Mouse (Mus musculus): ENCODE data around the gene Pcp4. TPM values are rescaled to one million over a fixed set of nuclear protein-coding genes. Genes with fewer than 3 reads are reported as not detected.
A peak's percentile ranks its signal among the peaks of the same experiment; 100 is the strongest.
"Not testable (repeated sequence)": the region's sequence is repeated elsewhere in the genome, so short reads cannot be mapped to it uniquely, and the experiment has no call there.

Gene Pcp4
- polyA plus RNA-seq (2015; fragmentation: Nextera tagmentation; extraction: Ambion mirVana) = 446 and 482 TPM in 2 replicates

DNA sequence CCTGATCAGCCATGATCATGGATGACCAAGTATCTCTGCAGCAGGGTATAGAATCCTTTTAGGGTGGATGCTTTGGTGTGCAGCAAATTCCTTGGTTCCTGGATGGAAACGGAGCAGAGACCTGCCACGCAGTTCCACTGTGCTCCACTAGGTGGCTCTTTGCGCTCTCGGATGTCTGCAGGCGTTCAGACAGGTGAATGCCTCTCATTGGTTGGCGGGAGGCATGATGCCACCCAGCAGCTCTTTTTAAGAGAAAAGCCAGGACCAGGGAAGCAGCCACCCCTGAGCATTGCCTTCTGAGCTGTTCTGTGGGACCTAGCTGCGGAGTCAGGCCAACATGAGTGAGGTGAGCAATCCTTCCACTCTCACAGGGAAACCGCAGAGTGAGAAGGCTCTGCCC, at the start of gene Pcp4:
TSS of gene Pcp4 (plus strand) at position 162 of the 400 bp plus-strand sequence.
- H3K4me2 ChIP-seq = peak within 1 kb of the TSS; percentile 51
- no peaks in the 10 kb centered on the region for H3K27me3 ChIP-seq (replicated peaks)
- peak within 1 kb of the TSS; percentile 40 for H3K4me3 ChIP-seq (replicated peaks)
- peaks cover 27% of the 10 kb centered on the region for H3K4me1 ChIP-seq
- WGBS = 9% methylated on average over 8 of the region's 8 CpGs
- no peaks in the 10 kb centered on the region for H3K9me3 ChIP-seq (replicated peaks)
- H3K9ac ChIP-seq (replicated peaks) = peak within 1 kb of the TSS; percentile 42
- H3K36me3 ChIP-seq = no peaks in the 10 kb centered on the region
- ATAC-seq (ENCODE audit: low FRiP score) = peak; percentile 89
- H3K27ac ChIP-seq (replicated peaks) = peak within 1 kb of the TSS; percentile 56

DNA sequence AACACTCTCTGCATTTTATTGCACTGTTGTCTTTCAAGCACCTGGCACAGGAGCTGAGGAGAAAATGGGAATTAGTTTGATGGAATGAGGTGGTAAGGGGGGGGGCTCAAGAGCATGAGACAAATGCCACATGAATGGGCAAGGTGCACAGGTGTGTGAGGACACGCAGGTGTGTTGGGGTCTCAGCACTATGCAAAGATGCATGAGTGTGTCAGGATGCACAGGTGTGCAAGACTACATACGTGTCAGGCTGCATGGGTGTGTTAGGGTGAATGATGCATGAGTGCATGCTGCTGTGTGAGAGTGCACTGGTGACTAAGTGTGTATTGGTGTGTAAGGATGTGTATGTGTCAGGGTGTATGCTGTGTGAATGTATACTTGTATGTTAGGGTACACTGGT, 42.4 kb upstream of the Pcp4 start:
- Histone ChIP-seq H3K4me1 (no peaks in the 10 kb centered on the region), H3K9me3 (replicated peaks) (no peaks in the 10 kb centered on the region), H3K27ac (replicated peaks) (no peak overlapping the region), H3K4me2 (no peak overlapping the region), H3K27me3 (replicated peaks) (no peaks in the 10 kb centered on the region), H3K4me3 (replicated peaks) (no peak overlapping the region), H3K9ac (replicated peaks) (no peak overlapping the region), H3K36me3 (no peaks in the 10 kb centered on the region)
- no peak for ATAC-seq (ENCODE audit: low FRiP score)
- 90% methylated on average over 2 of the region's 2 CpGs for WGBS

DNA sequence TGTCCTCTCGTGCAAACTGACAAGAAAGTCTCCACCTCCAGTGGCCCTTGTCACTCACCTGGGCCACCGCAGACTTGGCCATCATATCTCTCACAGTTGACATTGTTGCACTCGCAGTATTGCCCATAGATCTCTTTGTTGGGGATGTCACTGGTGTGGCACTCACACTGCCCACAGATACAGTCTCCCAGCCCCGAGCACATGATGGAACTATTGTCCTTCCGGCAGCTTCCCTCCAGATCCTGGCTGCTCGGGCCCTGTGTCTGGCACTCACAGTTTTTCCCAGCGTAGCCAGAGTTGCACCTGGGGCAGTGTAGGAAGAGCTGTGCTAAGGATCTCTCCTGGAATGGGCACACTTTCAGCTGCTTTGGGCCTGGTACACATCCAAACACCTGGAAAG, 40.7 kb upstream of the Pcp4 start:
- H3K27ac ChIP-seq (replicated peaks) = no peak overlapping the region
- H3K4me2 ChIP-seq = no peak overlapping the region
- H3K36me3 ChIP-seq = no peaks in the 10 kb centered on the region
- H3K27me3 ChIP-seq (replicated peaks) = no peaks in the 10 kb centered on the region
- no peaks in the 10 kb centered on the region for H3K4me1 ChIP-seq
- H3K4me3 ChIP-seq (replicated peaks) = no peak overlapping the region
- no peak overlapping the region for H3K9ac ChIP-seq (replicated peaks)
- 88% methylated on average over 7 of the region's 7 CpGs for WGBS
- no peaks in the 10 kb centered on the region for H3K9me3 ChIP-seq (replicated peaks)
- no peak for ATAC-seq (ENCODE audit: low FRiP score)

DNA sequence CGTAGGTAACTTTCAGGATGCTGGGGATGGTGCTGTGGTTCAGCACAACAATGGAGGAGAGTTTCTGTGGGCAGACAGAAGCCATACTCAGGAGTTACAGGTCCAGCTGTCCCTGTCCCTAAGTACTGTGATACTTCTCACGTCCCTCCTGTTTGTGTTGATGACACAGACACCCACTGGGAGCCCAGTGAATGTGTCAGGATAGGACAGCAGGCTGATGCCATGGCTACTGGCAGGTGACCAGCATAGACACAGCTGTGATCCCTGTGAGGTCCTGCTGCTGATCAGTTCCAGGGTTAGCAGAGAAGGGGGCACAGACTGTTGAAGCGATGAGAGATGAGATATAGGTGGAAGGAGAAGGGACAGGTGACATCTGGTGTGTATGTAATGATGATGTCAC, 38.4 kb upstream of the Pcp4 start:
- WGBS = 77% methylated on average over 3 of the region's 3 CpGs
- no peak overlapping the region for H3K4me2 ChIP-seq
- no peaks in the 10 kb centered on the region for H3K27me3 ChIP-seq (replicated peaks)
- no peaks in the 10 kb centered on the region for H3K36me3 ChIP-seq
- no peak overlapping the region for H3K27ac ChIP-seq (replicated peaks)
- no peak for ATAC-seq (ENCODE audit: low FRiP score)
- H3K4me3 ChIP-seq (replicated peaks) = no peak overlapping the region
- H3K9ac ChIP-seq (replicated peaks) = no peak overlapping the region
- no peaks in the 10 kb centered on the region for H3K9me3 ChIP-seq (replicated peaks)
- H3K4me1 ChIP-seq = no peaks in the 10 kb centered on the region

DNA sequence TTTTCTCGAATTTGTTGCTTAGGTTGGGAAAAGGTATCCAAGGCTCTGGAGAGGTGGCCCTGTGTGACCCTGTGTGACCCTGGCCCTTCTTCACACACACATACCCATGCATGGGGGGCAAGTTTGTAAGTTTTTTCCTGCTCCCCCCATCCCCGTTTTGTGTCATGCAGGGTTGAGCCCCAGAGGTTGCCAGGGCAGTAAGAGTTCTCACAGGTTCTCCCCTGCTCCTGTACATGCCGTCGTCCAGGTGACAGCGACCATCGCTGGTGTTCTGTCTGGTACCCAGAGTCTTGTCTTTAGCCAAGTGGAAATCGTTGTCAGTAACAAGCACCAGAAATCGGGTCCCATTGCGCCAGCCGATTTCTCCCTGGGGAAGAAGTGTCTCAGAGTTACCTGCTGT, 34.1 kb upstream of the Pcp4 start:
- no peak overlapping the region for H3K4me3 ChIP-seq (replicated peaks)
- no peaks in the 10 kb centered on the region for H3K36me3 ChIP-seq
- no peak overlapping the region for H3K9ac ChIP-seq (replicated peaks)
- no peaks in the 10 kb centered on the region for H3K9me3 ChIP-seq (replicated peaks)
- H3K27me3 ChIP-seq (replicated peaks) = no peaks in the 10 kb centered on the region
- H3K4me2 ChIP-seq = no peak overlapping the region
- no peaks in the 10 kb centered on the region for H3K4me1 ChIP-seq
- ATAC-seq (ENCODE audit: low FRiP score) = no peak
- no peak overlapping the region for H3K27ac ChIP-seq (replicated peaks)
- 84% methylated on average over 10 of the region's 10 CpGs for WGBS

DNA sequence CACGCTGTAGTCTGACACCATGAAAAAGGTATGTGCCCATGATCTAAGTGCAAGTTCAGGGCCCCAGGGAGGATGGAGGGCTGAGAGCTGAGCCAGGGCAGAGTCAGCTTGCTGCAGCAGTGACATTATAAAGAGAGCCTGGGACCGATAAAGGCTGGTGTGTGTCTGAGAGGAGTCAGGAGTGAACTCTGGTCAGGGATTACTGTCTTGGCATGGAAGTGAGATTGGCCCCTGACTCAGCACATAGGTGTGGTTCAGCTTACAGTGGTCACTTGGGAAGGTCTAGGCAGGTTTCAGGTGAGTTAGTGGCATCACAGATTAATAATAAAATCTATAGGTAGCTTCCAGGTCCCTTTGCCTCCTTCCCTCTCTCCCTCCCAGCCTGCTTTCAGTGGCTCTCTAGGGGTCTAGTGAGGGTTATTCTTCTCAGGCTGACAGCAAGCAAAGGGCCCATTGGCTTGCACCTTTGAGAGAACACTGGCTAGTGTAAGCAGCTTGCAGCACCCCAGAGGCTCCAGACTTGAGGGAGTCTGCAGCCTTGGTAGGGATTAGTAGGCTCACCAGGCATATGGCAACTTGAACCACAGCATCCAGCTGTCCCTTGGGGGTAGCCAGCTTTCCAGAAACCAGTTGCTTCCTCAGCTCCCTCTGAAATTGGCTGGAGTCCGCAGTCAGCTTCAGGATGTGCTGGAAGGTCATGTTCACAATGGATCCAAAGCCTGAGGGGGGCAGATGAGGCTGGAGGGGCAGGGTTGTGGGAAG, 33.2 kb upstream of the Pcp4 start:
- Histone ChIP-seq H3K27ac (replicated peaks) (no peak overlapping the region), H3K4me2 (no peak overlapping the region), H3K9me3 (replicated peaks) (no peaks in the 10 kb centered on the region), H3K36me3 (no peaks in the 10 kb centered on the region), H3K27me3 (replicated peaks) (no peaks in the 10 kb centered on the region), H3K4me1 (no peaks in the 10 kb centered on the region), H3K4me3 (replicated peaks) (no peak overlapping the region), H3K9ac (replicated peaks) (no peak overlapping the region)
- WGBS = 81% methylated on average over 3 of the region's 3 CpGs
- no peak for ATAC-seq (ENCODE audit: low FRiP score)

DNA sequence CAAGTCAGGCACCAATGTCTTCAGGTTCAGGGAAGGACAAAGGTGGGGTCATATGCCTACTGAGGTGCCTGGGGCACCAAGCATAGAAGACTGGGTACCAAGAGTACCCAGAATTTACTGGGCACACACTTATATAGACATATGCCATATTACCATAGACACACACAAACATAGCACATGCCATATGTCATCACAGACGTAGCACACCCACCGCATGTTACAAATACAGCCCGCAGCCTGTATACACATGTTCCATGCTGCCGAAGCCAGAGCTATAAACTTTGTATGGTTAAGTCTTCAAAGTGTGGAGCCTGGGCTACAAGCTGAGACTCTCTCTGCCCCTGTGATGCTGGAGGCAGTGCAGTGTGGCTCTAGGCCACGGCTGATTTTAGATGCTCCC, 28.5 kb upstream of the Pcp4 start:
- Histone ChIP-seq H3K9ac (replicated peaks) (no peak overlapping the region), H3K4me2 (no peak overlapping the region), H3K36me3 (no peaks in the 10 kb centered on the region), H3K9me3 (replicated peaks) (no peaks in the 10 kb centered on the region), H3K27me3 (replicated peaks) (no peaks in the 10 kb centered on the region), H3K27ac (replicated peaks) (no peak overlapping the region), H3K4me1 (no peaks in the 10 kb centered on the region), H3K4me3 (replicated peaks) (no peak overlapping the region)
- WGBS = 94% methylated on average over 5 of the region's 5 CpGs
- ATAC-seq (ENCODE audit: low FRiP score) = no peak

DNA sequence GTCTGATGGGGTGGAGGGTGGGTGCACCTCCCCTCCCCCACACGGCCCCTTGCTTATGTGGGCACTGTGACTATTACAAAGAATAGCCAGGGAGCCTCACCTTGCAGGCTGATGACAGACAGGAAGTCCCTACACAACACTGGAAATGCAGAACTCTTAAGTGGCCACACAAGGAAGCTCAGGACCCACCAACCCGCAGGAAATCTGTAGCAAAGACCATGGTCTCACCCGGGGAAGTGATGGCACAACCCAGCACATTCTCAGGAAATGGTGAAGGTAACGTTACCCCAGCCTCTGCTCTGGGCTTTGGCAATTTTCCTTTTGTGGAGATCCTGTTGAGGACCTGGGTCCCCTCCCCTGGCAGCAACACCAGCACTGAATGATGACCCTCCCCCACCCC, 27.7 kb upstream of the Pcp4 start:
- Histone ChIP-seq H3K4me1 (no peaks in the 10 kb centered on the region), H3K27ac (replicated peaks) (no peak overlapping the region), H3K9me3 (replicated peaks) (no peaks in the 10 kb centered on the region), H3K4me3 (replicated peaks) (no peak overlapping the region), H3K9ac (replicated peaks) (no peak overlapping the region), H3K27me3 (replicated peaks) (no peaks in the 10 kb centered on the region), H3K4me2 (no peak overlapping the region), H3K36me3 (no peaks in the 10 kb centered on the region)
- WGBS = 78% methylated on average over 4 of the region's 4 CpGs
- no peak for ATAC-seq (ENCODE audit: low FRiP score)

DNA sequence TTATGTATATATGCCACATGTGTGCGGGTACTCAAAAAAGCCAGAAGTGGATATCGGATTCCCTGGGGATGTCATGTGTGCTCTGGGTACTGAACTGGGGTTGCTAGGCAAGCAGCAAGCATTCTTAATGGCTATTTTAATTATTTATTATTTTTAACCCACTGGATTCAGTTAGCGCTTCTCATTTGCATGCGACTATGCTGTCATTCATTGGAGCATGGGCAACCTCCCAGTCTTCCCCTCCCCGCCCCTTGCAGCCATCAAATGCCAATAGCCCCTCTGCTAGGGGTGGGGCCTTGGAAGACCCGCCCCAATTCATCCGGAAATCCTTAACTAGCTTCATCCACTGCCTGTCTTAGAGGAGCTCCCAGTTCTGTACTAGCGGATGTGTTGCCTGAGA, 26.5 kb upstream of the Pcp4 start:
- Histone ChIP-seq H3K4me1 (no peaks in the 10 kb centered on the region), H3K27ac (replicated peaks) (no peak overlapping the region), H3K4me2 (no peak overlapping the region), H3K27me3 (replicated peaks) (no peaks in the 10 kb centered on the region), H3K9me3 (replicated peaks) (no peaks in the 10 kb centered on the region), H3K4me3 (replicated peaks) (no peak overlapping the region), H3K9ac (replicated peaks) (no peak overlapping the region), H3K36me3 (no peaks in the 10 kb centered on the region)
- no peak for ATAC-seq (ENCODE audit: low FRiP score)
- 69% methylated on average over 8 of the region's 8 CpGs for WGBS

DNA sequence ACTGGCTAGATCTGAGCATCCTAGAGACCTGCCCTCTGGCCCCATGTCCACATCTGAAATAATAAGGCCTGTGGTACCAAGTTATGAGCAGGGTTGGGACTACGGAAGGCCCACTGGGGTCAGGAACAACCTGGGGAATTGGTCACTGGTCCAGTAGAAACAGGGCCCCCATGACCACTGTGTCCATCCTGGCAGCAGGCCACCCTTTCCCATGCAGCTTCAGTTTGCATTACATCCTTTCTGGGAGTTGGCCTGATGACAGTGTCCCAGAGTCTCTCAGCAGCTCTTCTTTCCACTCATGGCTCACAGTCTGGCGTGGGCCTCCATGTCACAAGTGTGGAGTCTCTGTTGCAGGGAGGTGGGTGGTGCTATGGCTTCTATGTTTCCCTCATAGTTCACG, 25.6 kb upstream of the Pcp4 start:
- ATAC-seq (ENCODE audit: low FRiP score) = no peak
- Histone ChIP-seq H3K27me3 (replicated peaks) (no peaks in the 10 kb centered on the region), H3K4me1 (no peaks in the 10 kb centered on the region), H3K9ac (replicated peaks) (no peak overlapping the region), H3K9me3 (replicated peaks) (no peaks in the 10 kb centered on the region), H3K4me2 (no peak overlapping the region), H3K27ac (replicated peaks) (no peak overlapping the region), H3K4me3 (replicated peaks) (no peak overlapping the region), H3K36me3 (no peaks in the 10 kb centered on the region)
- WGBS = 83% methylated on average over 3 of the region's 3 CpGs

DNA sequence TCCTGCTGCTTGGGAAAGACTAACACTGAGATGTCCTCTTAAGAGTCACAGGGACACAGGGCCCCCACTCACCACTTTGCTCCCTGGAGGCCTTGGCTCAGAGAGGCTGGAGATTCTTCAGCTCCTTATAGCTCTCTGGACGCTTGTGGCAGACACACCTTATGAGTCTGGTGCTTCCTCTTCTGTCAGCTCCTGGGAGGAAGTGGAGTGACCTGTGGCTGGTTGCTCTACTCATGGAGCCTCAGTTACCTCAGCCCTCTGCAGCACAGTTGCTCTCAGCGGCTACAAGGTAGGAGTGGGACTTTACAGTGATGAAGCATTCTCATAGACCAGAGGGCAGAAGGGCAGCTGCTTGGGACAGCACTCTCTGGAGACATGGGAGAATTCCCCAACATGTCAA, 23.9 kb upstream of the Pcp4 start, which contains the start of gene Itgb2l:
TSS of gene Itgb2l (minus strand) at position 152 of the 400 bp plus-strand sequence.
- no peak within 1 kb of the TSS for H3K4me2 ChIP-seq
- ATAC-seq (ENCODE audit: low FRiP score) = no peak
- H3K27me3 ChIP-seq (replicated peaks) = no peaks in the 10 kb centered on the region
- 87% methylated on average over 2 of the region's 2 CpGs for WGBS
- H3K4me1 ChIP-seq = no peaks in the 10 kb centered on the region
- H3K9ac ChIP-seq (replicated peaks) = no peak within 1 kb of the TSS
- H3K4me3 ChIP-seq (replicated peaks) = no peak within 1 kb of the TSS
- H3K36me3 ChIP-seq = no peaks in the 10 kb centered on the region
- H3K9me3 ChIP-seq (replicated peaks) = no peaks in the 10 kb centered on the region
- H3K27ac ChIP-seq (replicated peaks) = no peak within 1 kb of the TSS

DNA sequence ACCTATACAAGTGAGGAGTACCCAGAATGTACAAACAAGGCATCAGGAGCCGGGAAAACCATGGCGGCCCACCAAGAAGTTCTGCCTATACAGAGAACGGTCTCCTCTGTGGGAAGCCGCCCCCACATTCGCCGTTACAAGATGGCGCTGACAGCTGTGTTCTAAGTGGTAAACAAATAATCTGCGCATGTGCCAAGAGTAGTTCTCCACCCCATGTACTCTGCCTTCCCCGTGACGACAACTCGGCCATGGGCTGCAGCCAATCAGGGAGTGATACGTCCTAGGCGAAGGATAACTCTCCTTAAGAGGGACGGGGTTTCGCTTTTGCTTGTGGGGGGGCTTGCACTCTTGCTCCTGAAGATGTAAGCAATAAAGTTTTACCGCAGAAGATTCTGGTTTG, 16.5 kb upstream of the Pcp4 start:
- H3K27me3 ChIP-seq (replicated peaks); ATAC-seq (ENCODE audit: low FRiP score); H3K9me3 ChIP-seq (replicated peaks); H3K9ac ChIP-seq (replicated peaks); H3K4me1 ChIP-seq; H3K4me3 ChIP-seq (replicated peaks); H3K4me2 ChIP-seq; H3K36me3 ChIP-seq; H3K27ac ChIP-seq (replicated peaks): not testable (repeated sequence)
- WGBS = 97% methylated on average over 16 of the region's 16 CpGs

All from neural tube, embryonic 15.5 days (tissue).